Mouse (Mus musculus): Measurements from ENCODE around the gene Gjd3.

The Gjd3 gene

GRCm38 (mm10) chr11:98981997-98982772 lies 631 bp downstream of the Gjd3 start:
- no peak for DNase-seq (ENCODE audit: extremely low read depth, insufficient read length, low spot score)

- no peak for DNase-seq (ENCODE audit: extremely low read depth, insufficient read length, low spot score)
These were observed 1.4 kb downstream of the Gjd3 start for GRCm38 (mm10) chr11:98981289-98981996.

- DNase-seq (ENCODE audit: extremely low read depth, insufficient read length, low spot score), result no peak
These were observed 3.5 kb downstream of the Gjd3 start for GRCm38 (mm10) chr11:98979356-98979755.

- DNase-seq (ENCODE audit: extremely low read depth, insufficient read length, low spot score), result no peak
These were observed 4.2 kb downstream of the Gjd3 start for GRCm38 (mm10) chr11:98978526-98979148.

- DNase-seq (ENCODE audit: extremely low read depth, insufficient read length, low spot score), result no peak
These were observed 7.7 kb downstream of the Gjd3 start for GRCm38 (mm10) chr11:98974871-98975719.

- no peak for DNase-seq (ENCODE audit: extremely low read depth, insufficient read length, low spot score)
These were observed 8.6 kb downstream of the Gjd3 start for GRCm38 (mm10) chr11:98974213-98974612.

GRCm38 (mm10) chr11:98973584-98973983 lies 9.2 kb downstream of the Gjd3 start:
- DNase-seq (ENCODE audit: extremely low read depth, insufficient read length, low spot score), result no peak

GRCm38 (mm10) chr11:98972801-98973360 lies 9.9 kb downstream of the Gjd3 start:
- no peak for DNase-seq (ENCODE audit: extremely low read depth, insufficient read length, low spot score)

- DNase-seq (ENCODE audit: extremely low read depth, insufficient read length, low spot score), result peak; percentile 53
These were observed 10.6 kb downstream of the Gjd3 start for GRCm38 (mm10) chr11:98972215-98972614.

- DNase-seq (ENCODE audit: extremely low read depth, insufficient read length, low spot score), result no peak
These were observed 11.3 kb downstream of the Gjd3 start for GRCm38 (mm10) chr11:98971316-98972031.

- DNase-seq (ENCODE audit: extremely low read depth, insufficient read length, low spot score), result no peak
These were observed 12.5 kb downstream of the Gjd3 start for GRCm38 (mm10) chr11:98970191-98970925.

- no peak for DNase-seq (ENCODE audit: extremely low read depth, insufficient read length, low spot score)
These were observed 13.3 kb downstream of the Gjd3 start for GRCm38 (mm10) chr11:98969496-98969927.

- no peak for DNase-seq (ENCODE audit: extremely low read depth, insufficient read length, low spot score)
These were observed 13.9 kb downstream of the Gjd3 start for GRCm38 (mm10) chr11:98968716-98969495.

- DNase-seq (ENCODE audit: extremely low read depth, insufficient read length, low spot score), result no peak
These were observed 14.7 kb downstream of the Gjd3 start for GRCm38 (mm10) chr11:98968079-98968478.

GRCm38 (mm10) chr11:98966499-98967141 lies 16.2 kb downstream of the Gjd3 start:
- DNase-seq (ENCODE audit: extremely low read depth, insufficient read length, low spot score), result peak; percentile 89

GRCm38 (mm10) chr11:98965416-98966077 lies 17.3 kb downstream of the Gjd3 start:
- no peak for DNase-seq (ENCODE audit: extremely low read depth, insufficient read length, low spot score)

Data from 3134 (cell line).